Mouse (Mus musculus) liver, embryonic 16.5 days (tissue): ENCODE results near the gene Clstn3. TPM values are rescaled to one million over a fixed set of nuclear protein-coding genes. Genes with fewer than 3 reads are reported as not detected.

ENCODE experiments used
- ATAC-seq: fragments of 200-750 bp; cut with Nextera tagmentation; 2 replicates; pipeline ENCODE4 v1.8.0; 2017; ENCODE audit warnings: low read depth, mild to moderate bottlenecking, moderate number of reproducible peaks, moderate library complexity
- H3K27ac ChIP-seq: fragments of 300-500 bp; sonication (generic); 2 replicates; pipeline ENCODE4 v1.5.1; 2014; ENCODE audit warnings: mild to moderate bottlenecking, low read length
- H3K27me3 ChIP-seq: fragments of 300-500 bp; sonication (generic); 2 replicates; pipeline ENCODE4 v1.6.1; 2014; ENCODE audit warnings: low read depth, low read length, mixed read lengths; ENCODE audit not compliant: control insufficient read depth, insufficient read depth
- H3K36me3 ChIP-seq: fragments of 300-500 bp; sonication (generic); 2 replicates; pipeline ENCODE4 v1.6.1; 2014; ENCODE audit warnings: mild to moderate bottlenecking; ENCODE audit not compliant: control insufficient read depth, insufficient read depth
- H3K4me1 ChIP-seq: fragments of 300-500 bp; sonication (generic); 2 replicates; pipeline ENCODE4 v1.6.1; 2014; ENCODE audit warnings: low read depth, low read length, mixed read lengths; ENCODE audit not compliant: control insufficient read depth
- H3K4me2 ChIP-seq: fragments of 300-500 bp; sonication (generic); 2 replicates; pipeline ENCODE4 v1.6.1; 2014; ENCODE audit warnings: low read depth, low read length, mixed read lengths
- H3K4me3 ChIP-seq: fragments of 300-500 bp; sonication (generic); 2 replicates; pipeline ENCODE4 v1.5.1; 2014; ENCODE audit warnings: low read depth, mild to moderate bottlenecking, low read length
- H3K9ac ChIP-seq: fragments of 300-500 bp; sonication (generic); 2 replicates; pipeline ENCODE4 v1.6.1; 2014; ENCODE audit warnings: low read depth, low read length
- H3K9me3 ChIP-seq: fragments of 300-500 bp; sonication (generic); replicated peaks from 2 replicates; pipeline ENCODE4 v1.6.1; 2016; ENCODE audit warnings: low read length; ENCODE audit not compliant: control insufficient read depth
- WGBS: fragments of 180-500 bp; shearing (Covaris S2); extraction: QIAGEN DNeasy Blood & Tissue Kit; methylation state at CpG from one replicate; pipeline ENCODE4 v1.1.7; 2014; ENCODE audit not compliant: insufficient replicate concordance; 5-methylcytosine and 5-hydroxymethylcytosine counted together
- polyA plus RNA-seq: library from polyadenylated mRNA; unstranded; fragments of >200 nt; fragmentation: Nextera tagmentation; extraction: Ambion mirVana; gene quantifications from 2 replicates; pipeline ENCODE4 v1.2.1, GENCODE M21; 2015

Gene Clstn3
- polyA plus RNA-seq, 1 experiment from 2014 or later = 5.1 TPM

- no peaks in the 10 kb centered on the region; the same call in 1 of the 2 replicates for H3K36me3 ChIP-seq
- no peaks in the 10 kb centered on the region; the same call in none of the 2 replicates for H3K4me1 ChIP-seq
- no peaks in the 10 kb centered on the region for H3K27me3 ChIP-seq
- peak; percentile 74 for ATAC-seq
- no peak overlapping the region for H3K4me2 ChIP-seq
- no peaks in the 10 kb centered on the region for H3K9me3 ChIP-seq
- H3K27ac ChIP-seq = peak overlapping the region; percentile 69
- H3K4me3 ChIP-seq = no peak overlapping the region
- 57% methylated on average over 10 of the region's 10 CpGs for WGBS
- no peak overlapping the region for H3K9ac ChIP-seq
Observed at GRCm38 (mm10) chr6:124499914-124500566, 35.4 kb upstream of the Clstn3 start.

DNA sequence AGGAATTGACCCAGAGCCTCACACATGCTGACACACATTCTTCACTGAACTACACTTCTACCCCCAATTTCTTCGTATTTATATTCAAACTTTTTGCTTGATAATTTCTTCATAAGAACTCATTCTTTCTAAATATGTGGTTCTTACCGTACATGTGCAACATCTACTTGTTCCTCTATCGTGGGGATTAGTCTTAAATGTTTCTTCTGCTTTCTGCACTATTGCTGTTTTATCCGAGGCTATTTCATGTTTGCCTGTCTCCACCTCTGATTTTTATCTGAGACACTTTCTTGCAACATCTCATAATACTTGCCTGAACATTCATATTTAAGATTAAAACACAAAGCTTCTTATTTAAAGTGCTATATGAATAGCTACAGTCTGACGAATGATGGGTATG lies 31.5 kb upstream of the Clstn3 start:
- Histone ChIP-seq H3K9me3 (no peaks in the 10 kb centered on the region), H3K4me3 (no peak overlapping the region), H3K27me3 (no peaks in the 10 kb centered on the region), H3K4me2 (no peak overlapping the region), H3K27ac (no peak overlapping the region), H3K4me1 (peaks cover 15% of the 10 kb centered on the region), H3K9ac (no peak overlapping the region), H3K36me3 (no peaks in the 10 kb centered on the region; the same call in 1 of the 2 replicates)
- WGBS = 59% methylated on average over 5 of the region's 5 CpGs
- ATAC-seq = no peak

GRCm38 (mm10) chr6:124493886-124494285 lies 29.3 kb upstream of the Clstn3 start:
- peak overlapping the region; percentile 34 for H3K9ac ChIP-seq
- peak overlapping the region; percentile 15 for H3K4me3 ChIP-seq

GRCm38 (mm10) chr6:124492842-124493561 lies 28.4 kb upstream of the Clstn3 start, which contains the start of gene C1rl:
Gene C1rl, plus strand, starts transcription at chr6:124493113.
- WGBS = 2% methylated on average over 4 of the region's 4 CpGs
- Histone ChIP-seq H3K9ac (peak within 1 kb of the TSS; percentile 34), H3K4me1 (peaks cover 15% of the 10 kb centered on the region), H3K36me3 (no peaks in the 10 kb centered on the region; the same call in 1 of the 2 replicates), H3K9me3 (no peaks in the 10 kb centered on the region), H3K4me3 (peak within 1 kb of the TSS; percentile 15), H3K4me2 (peak within 1 kb of the TSS; percentile 43), H3K27ac (peak within 1 kb of the TSS; percentile 80), H3K27me3 (no peaks in the 10 kb centered on the region)
- ATAC-seq = peak; percentile 88

More at GRCm38 (mm10) chr6:124493886-124494285, 29.3 kb upstream of the Clstn3 start:
- 48% methylated on average over 5 of the region's 5 CpGs for WGBS
- Histone ChIP-seq H3K27me3 (no peaks in the 10 kb centered on the region), H3K9me3 (no peaks in the 10 kb centered on the region), H3K4me1 (peaks cover 15% of the 10 kb centered on the region), H3K36me3 (no peaks in the 10 kb centered on the region; the same call in 1 of the 2 replicates), H3K27ac (peak overlapping the region; percentile 80), H3K4me2 (peak overlapping the region; percentile 43)
- ATAC-seq = peak; percentile 26; the same call in 1 of the 2 replicates

- Histone ChIP-seq H3K9ac (no peak overlapping the region), H3K4me3 (no peak overlapping the region), H3K4me2 (no peak overlapping the region), H3K4me1 (peaks cover 15% of the 10 kb centered on the region), H3K36me3 (no peaks in the 10 kb centered on the region; the same call in 1 of the 2 replicates), H3K27me3 (no peaks in the 10 kb centered on the region), H3K27ac (no peak overlapping the region), H3K9me3 (no peaks in the 10 kb centered on the region)
- ATAC-seq = no peak
- WGBS = 56% methylated on average over 6 of the region's 6 CpGs
Observed at GRCm38 (mm10) chr6:124491427-124491826, 26.8 kb upstream of the Clstn3 start.

- H3K9me3 ChIP-seq = no peaks in the 10 kb centered on the region
- no peak overlapping the region for H3K4me2 ChIP-seq
- no peak overlapping the region for H3K27ac ChIP-seq
- H3K9ac ChIP-seq = no peak overlapping the region
- no peak overlapping the region for H3K4me3 ChIP-seq
- no peaks in the 10 kb centered on the region for H3K36me3 ChIP-seq
- H3K4me1 ChIP-seq = peaks cover 13% of the 10 kb centered on the region
- 62% methylated on average over 4 of the region's 4 CpGs for WGBS
- H3K27me3 ChIP-seq = no peaks in the 10 kb centered on the region
- ATAC-seq = no peak
Observed at GRCm38 (mm10) chr6:124488952-124489351, 24.4 kb upstream of the Clstn3 start.

DNA sequence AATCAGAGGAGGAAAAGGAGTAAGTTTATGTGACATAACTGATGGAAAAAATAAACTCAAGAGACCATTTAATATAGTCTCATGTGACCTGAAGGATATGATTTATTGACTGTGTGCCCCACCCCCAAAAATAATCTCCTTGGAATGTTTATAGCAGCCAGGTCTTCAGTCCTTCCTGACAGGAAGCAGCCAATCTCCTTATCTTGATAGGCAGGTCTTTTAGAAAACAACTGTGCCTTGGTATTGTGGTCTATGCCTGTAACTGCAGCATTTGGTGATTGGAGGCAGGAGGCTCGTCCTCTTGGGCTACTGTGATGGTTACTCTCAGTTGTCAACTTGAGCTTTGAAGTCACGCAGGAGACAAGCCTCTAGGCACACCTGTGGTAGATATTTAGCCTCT lies 22.9 kb upstream of the Clstn3 start:
- no peak overlapping the region for H3K9ac ChIP-seq
- H3K4me1 ChIP-seq = peaks cover 2% of the 10 kb centered on the region; the same call in 1 of the 2 replicates
- H3K4me2 ChIP-seq = no peak overlapping the region
- WGBS = 15% methylated on average over 2 of the region's 2 CpGs
- H3K9me3 ChIP-seq = no peaks in the 10 kb centered on the region
- no peak overlapping the region for H3K4me3 ChIP-seq
- H3K27me3 ChIP-seq = no peaks in the 10 kb centered on the region
- ATAC-seq = no peak
- no peaks in the 10 kb centered on the region for H3K36me3 ChIP-seq
- H3K27ac ChIP-seq = no peak overlapping the region

GRCm38 (mm10) chr6:124485414-124486144 lies 21.0 kb upstream of the Clstn3 start:
- H3K4me2 ChIP-seq = 0 out of 2 replicates have a peak overlapping the region, but pooled peaks have one; percentile 12
- no peak overlapping the region for H3K4me3 ChIP-seq
- no peaks in the 10 kb centered on the region for H3K27me3 ChIP-seq
- no peak overlapping the region for H3K27ac ChIP-seq
- no peaks in the 10 kb centered on the region for H3K36me3 ChIP-seq
- no peak overlapping the region for H3K9ac ChIP-seq
- ATAC-seq = no peak
- peaks cover 7% of the 10 kb centered on the region for H3K4me1 ChIP-seq
- H3K9me3 ChIP-seq = no peaks in the 10 kb centered on the region
- 49% methylated on average over 21 of the region's 21 CpGs for WGBS
